Mouse (Mus musculus) central nervous system, embryonic 14 days (tissue): Measurements from ENCODE around the gene Slc25a40. TPM values are rescaled to one million over a fixed set of nuclear protein-coding genes. Genes with fewer than 3 reads are reported as not detected.

Experiments used
- polyA plus RNA-seq: library from polyadenylated mRNA; depleted of rRNA; stranded (reverse); fragments of >200 nt; gene quantifications from 2 replicates; pipeline ENCODE4 v1.2.3, GENCODE M21; 2012; rRNA removed

The Slc25a40 gene
- polyA plus RNA-seq = 13.5 and 14.3 TPM in 2 replicates

GRCm38 (mm10) chr5:8422157-8422931, at the start of gene Slc25a40, which contains the start of gene Dbf4:
Gene Slc25a40 (plus strand): TSS chr5:8422850.
Gene Dbf4 (minus strand): TSS chr5:8422716.

Other genes with a start within 250 kb of the Slc25a40 start
- 22.3 and 22.6 TPM in 2 replicates for gene Adam22, start 54.7 kb upstream of the Slc25a40 start, polyA plus RNA-seq
- 25.7 and 30.5 TPM in 2 replicates for gene Dbf4, start 134 bp upstream of the Slc25a40 start, polyA plus RNA-seq
- gene Rundc3b, start 200.1 kb downstream of the Slc25a40 start, polyA plus RNA-seq = 27.2 and 29.3 TPM in 2 replicates
- gene Abcb1a, start 237.2 kb downstream of the Slc25a40 start, polyA plus RNA-seq = 3.1 and 3.2 TPM in 2 replicates